Mouse (Mus musculus) testis, postnatal 10 days (tissue): ENCODE measurements at regions not wholly inside any gene's neighbourhood (a gene's known extent, or its start where the extent isn't known, plus 50 kb on each side); places are given as distances from the start of the nearest gene placed in this dataset.

Experiments used
- DNase-seq: peaks from one replicate; pipeline ENCODE4 v3.0.0; 2021; ENCODE audit warnings: low spot score

- DNase-seq: no peak
Observed at GRCm38 (mm10) chr5:91695632-91696031, 178.2 kb downstream of the Parm1 start.

GRCm38 (mm10) chr5:91693277-91693676 is 175.9 kb downstream of the Parm1 start:
- DNase-seq: no peak

- DNase-seq: no peak
Observed at GRCm38 (mm10) chr5:91692292-91692691, 174.9 kb downstream of the Parm1 start.

- no peak for DNase-seq
Observed at GRCm38 (mm10) chr5:91678727-91679126, 161.3 kb downstream of the Parm1 start.
